Mouse (Mus musculus) MEL (cell line): Measurements from ENCODE around the gene Rae1. TPM values are rescaled to one million over a fixed set of nuclear protein-coding genes. Genes with fewer than 3 reads are reported as not detected.

Experiments used
- DNase-seq: peaks from one replicate; pipeline ENCODE4 v3.0.0; 2011; ENCODE audit warnings: low read depth, low spot score
- H3K27ac ChIP-seq: 2 replicates; pipeline ENCODE4 v1.5.1; 2012; ENCODE audit warnings: low read depth, mild to moderate bottlenecking, control low read depth, low read length, moderate library complexity; ENCODE audit not compliant: control insufficient read depth
- H3K27me3 ChIP-seq, 2 experiments: fragments of 150-350 bp in 1 of 2; sonication (generic) in 1 of 2; 2 replicates each; pipeline ENCODE4 v1.6.1; 2012; ENCODE audit warnings: low read length in 2 of 2, mild to moderate bottlenecking in 2 of 2, improper control_type of control experiment in 1 of 2, moderate library complexity in 1 of 2; ENCODE audit not compliant: insufficient read depth in 2 of 2, control insufficient read depth in 1 of 2
- H3K36me3 ChIP-seq, 2 experiments: 2 replicates each; pipeline ENCODE4 v1.6.1; 2012 to 2014; ENCODE audit warnings: low read length in 2 of 2, improper control_type of control experiment in 1 of 2, inconsistent platforms in 1 of 2, mild to moderate bottlenecking in 1 of 2; ENCODE audit not compliant: insufficient read depth in 2 of 2, control insufficient read depth in 1 of 2
- H3K4me1 ChIP-seq, 2 experiments: fragments of 150-350 bp in 1 of 2; sonication (generic) in 1 of 2; 2 replicates each; pipeline ENCODE4 v1.6.1; 2012; ENCODE audit warnings: low read length in 2 of 2, improper control_type of control experiment in 1 of 2, mild to moderate bottlenecking in 1 of 2; ENCODE audit not compliant: insufficient read depth in 2 of 2, control insufficient read depth in 1 of 2
- H3K4me3 ChIP-seq, 2 experiments: fragments of 150-350 bp in 1 of 2; sonication (generic) in 1 of 2; 2 replicates each; pipeline ENCODE4 v1.5.1; 2012; ENCODE audit warnings: low read depth in 2 of 2, low read length in 2 of 2, mild to moderate bottlenecking in 2 of 2, moderate library complexity in 2 of 2, control low read depth in 1 of 2, improper control_type of control experiment in 1 of 2; ENCODE audit not compliant: control insufficient read depth in 1 of 2, insufficient read depth in 1 of 2
- H3K79me2 ChIP-seq: 2 replicates; pipeline ENCODE4 v1.6.1; 2012; ENCODE audit warnings: mild to moderate bottlenecking, low read length, moderate library complexity; ENCODE audit not compliant: control insufficient read depth, poor library complexity, insufficient read depth
- H3K9ac ChIP-seq: 2 replicates; pipeline ENCODE4 v1.6.1; 2012; ENCODE audit warnings: low read depth, mild to moderate bottlenecking, control low read depth, low read length, moderate library complexity; ENCODE audit not compliant: control insufficient read depth, poor library complexity, severe bottlenecking
- H3K9me3 ChIP-seq: fragments of 150-350 bp; sonication (generic); replicated peaks from 2 replicates; pipeline ENCODE4 v1.6.1; 2012; ENCODE audit warnings: mild to moderate bottlenecking, low read length, improper control_type of control experiment, moderate library complexity; ENCODE audit not compliant: insufficient read depth
- CHD2 ChIP-seq: IDR thresholded peaks from 2 replicates; pipeline ENCODE4 v1.6.1; 2011; ENCODE audit warnings: low read length, improper control_type of control experiment
- CTCF ChIP-seq, 3 experiments: IDR thresholded peaks in 2 of 3; conservative IDR thresholded peaks in 1 of 3; 2 replicates each; pipeline ENCODE4 v1.5.1; 2011 to 2012; ENCODE audit warnings: low read length in 3 of 3, low read depth in 2 of 3, mild to moderate bottlenecking in 2 of 3, improper control_type of control experiment in 1 of 3, inconsistent platforms in 1 of 3, mixed read lengths in 1 of 3, moderate library complexity in 1 of 3; ENCODE audit not compliant: control insufficient read depth in 1 of 3, insufficient read depth in 1 of 3, poor library complexity in 1 of 3, severe bottlenecking in 1 of 3
- E2F4 ChIP-seq: IDR thresholded peaks from 2 replicates; pipeline ENCODE4 v1.6.1; 2011; ENCODE audit warnings: low read depth, low read length, improper control_type of control experiment, borderline replicate concordance
- GATA1 ChIP-seq: IDR thresholded peaks from 2 replicates; pipeline ENCODE4 v1.6.1; 2011; ENCODE audit warnings: low read depth, low read length, improper control_type of control experiment
- HCFC1 ChIP-seq: IDR thresholded peaks from 2 replicates; pipeline ENCODE4 v1.6.1; 2012; ENCODE audit warnings: low read depth, mild to moderate bottlenecking, inconsistent platforms, low read length, improper control_type of control experiment, moderate library complexity
- KAT2A ChIP-seq: conservative IDR thresholded peaks from 2 replicates; pipeline ENCODE4 v1.6.1; 2012; ENCODE audit warnings: low read depth, low read length, improper control_type of control experiment, inconsistent platforms
- MAZ ChIP-seq: IDR thresholded peaks from 2 replicates; pipeline ENCODE4 v1.6.1; 2012; ENCODE audit warnings: low read depth, mild to moderate bottlenecking, inconsistent platforms, low read length, improper control_type of control experiment
- MEF2A ChIP-seq: IDR thresholded peaks from 2 replicates; pipeline ENCODE4 v1.6.1; 2014; ENCODE audit warnings: low read depth, mild to moderate bottlenecking, inconsistent platforms, low read length, improper control_type of control experiment; ENCODE audit not compliant: poor library complexity, insufficient replicate concordance, severe bottlenecking; ENCODE audit errors: extremely low read depth
- MYB ChIP-seq: IDR thresholded peaks from 2 replicates; pipeline ENCODE4 v1.6.1; 2011; ENCODE audit warnings: mild to moderate bottlenecking, low read depth, low read length, improper control_type of control experiment
- MYC ChIP-seq: IDR thresholded peaks from 2 replicates; pipeline ENCODE4 v1.6.1; 2011; ENCODE audit warnings: low read depth, mild to moderate bottlenecking, low read length, improper control_type of control experiment, moderate library complexity
- NELFE ChIP-seq: IDR thresholded peaks from 2 replicates; pipeline ENCODE4 v1.6.1; 2011; ENCODE audit warnings: low read depth, low read length, improper control_type of control experiment
- NRF1 ChIP-seq: IDR thresholded peaks from 2 replicates; pipeline ENCODE4 v1.6.1; 2014; ENCODE audit warnings: low read depth, mild to moderate bottlenecking, inconsistent platforms, low read length, improper control_type of control experiment, moderate library complexity; ENCODE audit not compliant: poor library complexity, insufficient read depth, severe bottlenecking
- POLR2A ChIP-seq, 2 experiments: IDR thresholded peaks; 2 replicates each; pipeline ENCODE4 v1.6.1; 2011 to 2012; ENCODE audit warnings: low read length in 2 of 2, mild to moderate bottlenecking in 2 of 2, control low read depth in 1 of 2, improper control_type of control experiment in 1 of 2, low read depth in 1 of 2, moderate library complexity in 1 of 2; ENCODE audit not compliant: control insufficient read depth in 1 of 2, insufficient read depth in 1 of 2, poor library complexity in 1 of 2
- POLR2AphosphoS2 ChIP-seq: IDR thresholded peaks from 2 replicates; pipeline ENCODE4 v1.6.1; 2011; ENCODE audit warnings: low read length, improper control_type of control experiment
- POLR2AphosphoS5 ChIP-seq: IDR thresholded peaks from 2 replicates; pipeline ENCODE4 v1.6.1; 2012; ENCODE audit warnings: low read depth, borderline replicate concordance, mild to moderate bottlenecking, inconsistent platforms, low read length, moderate library complexity, mixed read lengths
- RCOR1 ChIP-seq: IDR thresholded peaks from 2 replicates; pipeline ENCODE4 v1.6.1; 2012; ENCODE audit warnings: low read depth, mild to moderate bottlenecking, inconsistent platforms, low read length, improper control_type of control experiment
- SMC3 ChIP-seq: IDR thresholded peaks from 2 replicates; pipeline ENCODE4 v1.6.1; 2011; ENCODE audit warnings: low read depth, low read length, improper control_type of control experiment
- USF1 ChIP-seq: IDR thresholded peaks from 2 replicates; pipeline ENCODE4 v1.6.1; 2014; ENCODE audit warnings: low read depth, mild to moderate bottlenecking, inconsistent platforms, low read length, improper control_type of control experiment, moderate library complexity
- USF2 ChIP-seq, 2 experiments: IDR thresholded peaks; 2 replicates each; pipeline ENCODE4 v1.6.1; 2011 to 2012; ENCODE audit warnings: improper control_type of control experiment in 2 of 2, low read length in 2 of 2, borderline replicate concordance in 1 of 2, inconsistent platforms in 1 of 2, low read depth in 1 of 2, mild to moderate bottlenecking in 1 of 2; ENCODE audit not compliant: insufficient read depth in 1 of 2
- ZKSCAN1 ChIP-seq: IDR thresholded peaks from 2 replicates; pipeline ENCODE4 v1.6.1; 2012; ENCODE audit warnings: low read depth, mild to moderate bottlenecking, inconsistent platforms, low read length, improper control_type of control experiment, moderate library complexity
- ZNF384 ChIP-seq: IDR thresholded peaks from 2 replicates; pipeline ENCODE4 v1.6.1; 2012; ENCODE audit warnings: low read depth, mild to moderate bottlenecking, inconsistent platforms, low read length, improper control_type of control experiment
- polyA plus RNA-seq, 2 experiments: library from polyadenylated mRNA; stranded (reverse) in 1 of 2; unstranded in 1 of 2; fragments of >175 nt in 1 of 2; fragments of >200 nt in 1 of 2; gene quantifications; 2 replicates each; pipeline versions ENCODE4 v1.2.1 to v1.2.4; 2012; ENCODE audit warnings: low replicate concordance in 2 of 2, low read depth in 1 of 2; ENCODE audit not compliant: insufficient read length in 2 of 2, insufficient read depth in 1 of 2, missing spikeins in 1 of 2
- total RNA-seq: library from RNA; depleted of rRNA; stranded (reverse); fragments of 300-350 nt; gene quantifications from 2 replicates; pipeline ENCODE4 v1.2.3, GENCODE M21; 2012

The Rae1 gene
- total and polyA plus RNA-seq, 3 experiments = 156 to 172 TPM; not detected in 1

DNA sequence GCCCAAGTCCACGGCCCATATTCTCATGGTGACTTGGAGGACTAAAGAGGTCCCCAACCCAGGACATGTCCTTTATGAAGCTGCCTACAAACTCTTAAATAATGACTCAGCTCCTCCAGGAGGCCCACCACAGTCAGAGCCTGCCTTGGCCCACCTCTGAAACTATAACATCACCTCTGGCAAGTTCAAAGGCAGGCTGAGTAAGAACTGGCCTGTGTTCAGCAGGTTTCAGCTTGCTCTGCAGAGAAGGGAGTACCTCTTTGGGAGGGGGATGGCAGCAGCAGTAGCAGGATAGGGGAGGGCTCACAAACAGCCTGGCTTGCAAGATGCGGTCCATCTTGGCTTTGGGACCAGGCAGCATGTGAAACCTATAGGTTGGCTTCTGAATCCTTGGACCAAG, 28.1 kb upstream of the Rae1 start:
- Histone ChIP-seq H3K4me1 (peaks cover 0 to 3% of the 10 kb centered on the region in 2 experiments; a peak in 2 of 4 replicates), H3K9ac (no peak overlapping the region), H3K36me3 (peaks cover 0 to 2% of the 10 kb centered on the region in 2 experiments; a peak in 1 of 4 replicates), H3K27me3 (no peaks in the 10 kb centered on the region), H3K4me3 (no peak overlapping the region), H3K9me3 (no peaks in the 10 kb centered on the region), H3K79me2 (no peaks in the 10 kb centered on the region), H3K27ac (no peak overlapping the region)
- TF ChIP-seq MYC = no peak
- no peak for TF ChIP-seq POLR2AphosphoS5
- TF ChIP-seq NRF1 = no peak
- no peak for TF ChIP-seq ZNF384
- TF ChIP-seq CTCF (IDR thresholded peaks at IDR 0.05 in 2 of 3, conservative IDR thresholded peaks at IDR 0.05 in 1 of 3; ENCODE audit: control insufficient read depth in 1 of 3, insufficient read depth in 1 of 3, low read depth in 2 of 3, low read length in 3 of 3, poor library complexity in 1 of 3, severe bottlenecking in 1 of 3) = no peak
- TF ChIP-seq ZKSCAN1 = no peak
- TF ChIP-seq POLR2AphosphoS2 = no peak
- no peak for TF ChIP-seq RCOR1
- no peak for TF ChIP-seq GATA1
- DNase-seq = no peak

DNA sequence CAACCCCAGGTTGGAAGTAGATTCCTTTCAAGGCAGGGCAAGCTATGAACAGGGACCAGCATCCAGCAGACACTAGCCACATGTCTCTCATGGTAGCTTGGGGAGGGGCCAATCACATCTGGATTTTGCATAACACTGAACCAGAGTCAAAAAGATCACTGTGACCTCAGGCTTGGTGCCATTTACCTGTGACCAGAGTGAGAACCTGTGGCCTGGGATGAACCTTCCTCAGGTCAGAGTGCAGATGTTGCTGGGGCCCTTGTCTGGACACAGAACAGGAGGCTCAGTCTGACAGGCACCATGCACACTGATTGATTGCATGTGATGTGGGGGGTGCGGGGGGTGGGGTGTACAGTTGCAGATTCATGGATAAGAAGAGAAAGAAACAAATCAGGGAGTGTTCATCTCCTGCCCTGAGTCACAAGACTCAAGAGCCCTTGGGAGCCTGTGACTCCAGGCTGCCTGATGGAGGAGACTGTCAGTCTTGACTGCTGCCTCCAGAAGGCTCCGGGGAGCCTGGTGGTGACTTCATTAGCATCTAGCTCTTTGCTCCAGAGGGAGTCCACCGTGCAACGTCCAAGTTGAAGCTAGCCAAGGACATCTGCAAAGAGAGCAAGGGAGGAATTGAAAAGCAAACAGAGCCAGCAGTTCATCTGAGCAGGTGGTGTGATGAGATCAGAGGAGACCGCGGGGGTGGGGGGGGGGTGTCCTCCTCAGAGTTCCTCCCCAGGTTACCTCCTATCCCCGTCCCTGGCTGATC, 25.9 kb upstream of the Rae1 start:
- TF ChIP-seq POLR2AphosphoS5 (no peak), USF1 (no peak), KAT2A (no peak), MAZ (no peak), GATA1 (no peak)
- no peaks in the 10 kb centered on the region for H3K9me3 ChIP-seq
- H3K4me3 ChIP-seq = no peak overlapping the region
- H3K27me3 ChIP-seq = no peaks in the 10 kb centered on the region
- no peak overlapping the region for H3K9ac ChIP-seq
- DNase-seq = no peak
- no peak overlapping the region for H3K27ac ChIP-seq
- H3K36me3 ChIP-seq = peaks cover 0 to 2% of the 10 kb centered on the region in 2 experiments; a peak in 1 of 4 replicates
- H3K4me1 ChIP-seq = peaks cover 0 to 12% of the 10 kb centered on the region in 2 experiments; a peak in 2 of 4 replicates
- no peaks in the 10 kb centered on the region for H3K79me2 ChIP-seq

DNA sequence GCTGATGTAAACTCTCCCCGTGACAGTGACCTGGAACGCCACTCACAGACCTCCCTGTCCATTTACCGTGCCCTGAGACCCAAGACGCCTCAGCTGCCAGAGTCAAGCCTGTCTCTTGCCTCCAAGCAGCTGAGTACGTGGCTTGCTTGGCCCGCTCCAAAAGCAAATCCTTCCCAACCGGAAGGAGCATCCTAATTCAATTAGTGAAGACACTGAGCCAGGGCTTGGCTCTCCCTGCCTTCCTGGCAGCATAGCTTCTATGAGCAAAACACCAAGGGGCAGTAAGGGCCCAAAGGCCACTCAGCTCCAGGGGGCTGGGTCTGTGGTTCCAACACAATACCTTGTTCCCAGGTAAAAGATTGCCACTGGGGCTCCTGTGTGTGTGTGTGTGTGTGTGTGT, 25.2 kb upstream of the Rae1 start:
- Histone ChIP-seq H3K9me3 (no peaks in the 10 kb centered on the region), H3K9ac (no peak overlapping the region), H3K36me3 (peaks cover 0 to 2% of the 10 kb centered on the region in 2 experiments; a peak in 1 of 4 replicates), H3K27ac (no peak overlapping the region), H3K27me3 (no peaks in the 10 kb centered on the region), H3K4me3 (no peak overlapping the region), H3K4me1 (peaks cover 0 to 12% of the 10 kb centered on the region in 2 experiments; a peak in 2 of 4 replicates), H3K79me2 (no peaks in the 10 kb centered on the region)
- DNase-seq = no peak
- TF ChIP-seq NRF1 = no peak
- no peak for TF ChIP-seq SMC3
- no peak for TF ChIP-seq CHD2
- no peak for TF ChIP-seq POLR2A (IDR thresholded peaks at IDR 0.05; ENCODE audit: control insufficient read depth in 1 of 2, insufficient read depth in 1 of 2, low read depth in 1 of 2, low read length in 2 of 2, poor library complexity in 1 of 2)
- TF ChIP-seq MEF2A = no peak
- TF ChIP-seq USF2 (IDR thresholded peaks at IDR 0.05; ENCODE audit: borderline replicate concordance in 1 of 2, insufficient read depth in 1 of 2, low read depth in 1 of 2, low read length in 2 of 2) = no peak
- no peak for TF ChIP-seq HCFC1
- TF ChIP-seq POLR2AphosphoS2 = no peak
- no peak for TF ChIP-seq E2F4
- no peak for TF ChIP-seq MYC
- TF ChIP-seq MYB = no peak
- no peak for TF ChIP-seq NELFE
